Mouse (Mus musculus): Measurements from ENCODE around the gene Fip1l1. TPM values are rescaled to one million over a fixed set of nuclear protein-coding genes. Genes with fewer than 3 reads are reported as not detected.

Fip1l1 gene
- 52.0 and 59.0 TPM in 2 replicates for polyA plus RNA-seq (2012; rRNA removed)

GRCm38 (mm10) chr5:74535240-74536021 lies at the start of gene Fip1l1:
Gene Fip1l1, plus strand, starts transcription at chr5:74535449.
- Histone ChIP-seq H3K4me1 (ENCODE audit: control insufficient read depth, insufficient read depth, low read length) (peaks cover 2% of the 10 kb centered on the region; the same call in 1 of the 2 replicates), H3K27ac (ENCODE audit: insufficient read depth, low read length) (peak within 1 kb of the TSS; percentile 79)
- no peak for TF ChIP-seq CTCF (IDR thresholded peaks at IDR 0.05; ENCODE audit: extremely low read depth, insufficient read depth, low read length)
- TF ChIP-seq POLR2A (IDR thresholded peaks at IDR 0.05; ENCODE audit: extremely low read depth, insufficient read depth, low read length) = peak; percentile 76; the same call in 1 of the 2 replicates

GRCm38 (mm10) chr5:74492705-74493104 lies 42.5 kb upstream of the Fip1l1 start:
- TF ChIP-seq POLR2A (IDR thresholded peaks at IDR 0.05; ENCODE audit: extremely low read depth, insufficient read depth, low read length) = no peak
- no peak for TF ChIP-seq CTCF (IDR thresholded peaks at IDR 0.05; ENCODE audit: extremely low read depth, insufficient read depth, low read length)

More at GRCm38 (mm10) chr5:74535240-74536021, at the start of gene Fip1l1:
- peak within 1 kb of the TSS; percentile 97 for H3K4me3 ChIP-seq (ENCODE audit: insufficient read depth, low read length)

GRCm38 (mm10) chr5:74511686-74512085 lies 23.6 kb upstream of the Fip1l1 start:
- TF ChIP-seq POLR2A (IDR thresholded peaks at IDR 0.05; ENCODE audit: extremely low read depth, insufficient read depth, low read length) = no peak
- TF ChIP-seq CTCF (IDR thresholded peaks at IDR 0.05; ENCODE audit: extremely low read depth, insufficient read depth, low read length) = no peak
- no peak overlapping the region for H3K27ac ChIP-seq (ENCODE audit: insufficient read depth, low read length)

More at GRCm38 (mm10) chr5:74492705-74493104, 42.5 kb upstream of the Fip1l1 start:
- Histone ChIP-seq H3K4me3 (ENCODE audit: insufficient read depth, low read length) (no peak overlapping the region), H3K27ac (ENCODE audit: insufficient read depth, low read length) (no peak overlapping the region), H3K4me1 (ENCODE audit: control insufficient read depth, insufficient read depth, low read length) (no peaks in the 10 kb centered on the region)

GRCm38 (mm10) chr5:74527025-74527424 lies 8.2 kb upstream of the Fip1l1 start:
- Histone ChIP-seq H3K4me3 (ENCODE audit: insufficient read depth, low read length) (no peak overlapping the region), H3K4me1 (ENCODE audit: control insufficient read depth, insufficient read depth, low read length) (peaks cover 7% of the 10 kb centered on the region), H3K27ac (ENCODE audit: insufficient read depth, low read length) (no peak overlapping the region)

More at GRCm38 (mm10) chr5:74511686-74512085, 23.6 kb upstream of the Fip1l1 start:
- H3K4me1 ChIP-seq (ENCODE audit: control insufficient read depth, insufficient read depth, low read length) = no peaks in the 10 kb centered on the region
- no peak overlapping the region for H3K4me3 ChIP-seq (ENCODE audit: insufficient read depth, low read length)

GRCm38 (mm10) chr5:74530785-74531184 lies 4.5 kb upstream of the Fip1l1 start:
- Histone ChIP-seq H3K4me3 (ENCODE audit: insufficient read depth, low read length) (peak overlapping the region; percentile 76), H3K4me1 (ENCODE audit: control insufficient read depth, insufficient read depth, low read length) (peaks cover 7% of the 10 kb centered on the region), H3K27ac (ENCODE audit: insufficient read depth, low read length) (no peak overlapping the region)
- no peak for TF ChIP-seq CTCF (IDR thresholded peaks at IDR 0.05; ENCODE audit: extremely low read depth, insufficient read depth, low read length)
- TF ChIP-seq POLR2A (IDR thresholded peaks at IDR 0.05; ENCODE audit: extremely low read depth, insufficient read depth, low read length) = no peak

More at GRCm38 (mm10) chr5:74527025-74527424, 8.2 kb upstream of the Fip1l1 start:
- no peak for TF ChIP-seq CTCF (IDR thresholded peaks at IDR 0.05; ENCODE audit: extremely low read depth, insufficient read depth, low read length)
- no peak for TF ChIP-seq POLR2A (IDR thresholded peaks at IDR 0.05; ENCODE audit: extremely low read depth, insufficient read depth, low read length)

- TF ChIP-seq CTCF (IDR thresholded peaks at IDR 0.05; ENCODE audit: extremely low read depth, insufficient read depth, low read length) = no peak
- TF ChIP-seq POLR2A (IDR thresholded peaks at IDR 0.05; ENCODE audit: extremely low read depth, insufficient read depth, low read length) = peak; percentile 64; the same call in 1 of the 2 replicates
- Histone ChIP-seq H3K4me1 (ENCODE audit: control insufficient read depth, insufficient read depth, low read length) (peaks cover 7% of the 10 kb centered on the region), H3K27ac (ENCODE audit: insufficient read depth, low read length) (0 out of 2 replicates have a peak within 1 kb of the TSS, but pooled peaks have one; percentile 18)
Measured at GRCm38 (mm10) chr5:74531630-74532280, 3.5 kb upstream of the Fip1l1 start, which contains the start of gene Scfd2. Gene Scfd2, minus strand, starts transcription at chr5:74531759.

GRCm38 (mm10) chr5:74536180-74536947 lies 1.1 kb downstream of the Fip1l1 start:
- peak overlapping the region; percentile 97 for H3K4me3 ChIP-seq (ENCODE audit: insufficient read depth, low read length)
- peak overlapping the region; percentile 79; the same call in 1 of the 2 replicates for H3K27ac ChIP-seq (ENCODE audit: insufficient read depth, low read length)
- no peaks in the 10 kb centered on the region for H3K4me1 ChIP-seq (ENCODE audit: control insufficient read depth, insufficient read depth, low read length)
- no peak for TF ChIP-seq POLR2A (IDR thresholded peaks at IDR 0.05; ENCODE audit: extremely low read depth, insufficient read depth, low read length)
- TF ChIP-seq CTCF (IDR thresholded peaks at IDR 0.05; ENCODE audit: extremely low read depth, insufficient read depth, low read length) = no peak

More at GRCm38 (mm10) chr5:74531630-74532280, 3.5 kb upstream of the Fip1l1 start, which contains the start of gene Scfd2:
- peak within 1 kb of the TSS; percentile 76 for H3K4me3 ChIP-seq (ENCODE audit: insufficient read depth, low read length)

GRCm38 (mm10) chr5:74545606-74546005 lies 10.4 kb downstream of the Fip1l1 start:
- TF ChIP-seq CTCF (IDR thresholded peaks at IDR 0.05; ENCODE audit: extremely low read depth, insufficient read depth, low read length) (no peak), POLR2A (IDR thresholded peaks at IDR 0.05; ENCODE audit: extremely low read depth, insufficient read depth, low read length) (no peak)
- Histone ChIP-seq H3K4me1 (ENCODE audit: control insufficient read depth, insufficient read depth, low read length) (no peaks in the 10 kb centered on the region; the same call in 1 of the 2 replicates), H3K4me3 (ENCODE audit: insufficient read depth, low read length) (no peak overlapping the region), H3K27ac (ENCODE audit: insufficient read depth, low read length) (no peak overlapping the region)

- Histone ChIP-seq H3K4me1 (ENCODE audit: control insufficient read depth, insufficient read depth, low read length) (no peaks in the 10 kb centered on the region), H3K27ac (ENCODE audit: insufficient read depth, low read length) (no peak overlapping the region), H3K4me3 (ENCODE audit: insufficient read depth, low read length) (no peak overlapping the region)
- no peak for TF ChIP-seq POLR2A (IDR thresholded peaks at IDR 0.05; ENCODE audit: extremely low read depth, insufficient read depth, low read length)
- TF ChIP-seq CTCF (IDR thresholded peaks at IDR 0.05; ENCODE audit: extremely low read depth, insufficient read depth, low read length) = no peak
Measured at GRCm38 (mm10) chr5:74549566-74549965, 14.3 kb downstream of the Fip1l1 start.
